Mouse (Mus musculus) gonadal fat pad, adult 2 months (tissue): ENCODE data around the gene Spint1. TPM values are rescaled to one million over a fixed set of nuclear protein-coding genes. Genes with fewer than 3 reads are reported as not detected.

ENCODE experiments used
- DNase-seq: peaks from one replicate; pipeline ENCODE4 v3.0.0-alpha.2; 2012; ENCODE audit warnings: low read depth
- polyA plus RNA-seq: library from polyadenylated mRNA; depleted of rRNA; stranded (reverse); fragments of >200 nt; gene quantifications from 2 replicates; pipeline ENCODE4 v1.2.3, GENCODE M21; 2012; rRNA removed

Spint1 gene
- polyA plus RNA-seq, 1 experiment, result 38.8 TPM

- no peak for DNase-seq
These were observed 56.1 kb downstream of the Spint1 start for GRCm38 (mm10) chr2:119293311-119293710.

DNA sequence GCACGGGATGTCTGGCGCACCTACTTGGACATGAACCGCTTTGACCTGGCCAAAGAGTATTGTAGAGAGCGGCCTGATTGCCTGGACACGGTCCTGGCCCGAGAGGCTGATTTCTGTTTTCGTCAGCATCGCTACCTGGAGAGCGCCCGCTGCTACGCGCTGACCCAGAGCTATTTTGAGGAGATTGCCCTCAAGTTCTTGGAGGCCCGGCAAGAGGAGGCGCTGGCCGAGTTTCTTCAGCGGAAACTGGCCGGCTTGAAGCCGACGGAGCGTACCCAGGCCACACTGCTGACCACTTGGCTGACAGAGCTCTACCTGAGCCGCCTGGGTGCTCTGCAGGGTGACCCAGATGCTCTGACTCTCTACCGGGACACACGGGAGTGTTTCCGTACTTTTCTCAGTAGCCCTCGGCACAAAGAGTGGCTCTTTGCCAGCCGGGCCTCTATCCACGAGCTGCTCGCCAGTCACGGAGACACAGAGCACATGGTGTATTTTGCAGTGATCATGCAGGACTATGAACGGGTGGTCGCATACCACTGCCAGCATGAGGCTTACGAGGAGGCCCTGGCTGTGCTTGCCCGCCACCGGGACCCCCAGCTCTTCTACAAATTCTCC is 56.7 kb downstream of the Spint1 start:
- no peak for DNase-seq

- no peak for DNase-seq
These were observed 57.2 kb downstream of the Spint1 start for GRCm38 (mm10) chr2:119294411-119294810.

- DNase-seq, result no peak
These were observed 59.6 kb downstream of the Spint1 start for GRCm38 (mm10) chr2:119296756-119297155.

DNA sequence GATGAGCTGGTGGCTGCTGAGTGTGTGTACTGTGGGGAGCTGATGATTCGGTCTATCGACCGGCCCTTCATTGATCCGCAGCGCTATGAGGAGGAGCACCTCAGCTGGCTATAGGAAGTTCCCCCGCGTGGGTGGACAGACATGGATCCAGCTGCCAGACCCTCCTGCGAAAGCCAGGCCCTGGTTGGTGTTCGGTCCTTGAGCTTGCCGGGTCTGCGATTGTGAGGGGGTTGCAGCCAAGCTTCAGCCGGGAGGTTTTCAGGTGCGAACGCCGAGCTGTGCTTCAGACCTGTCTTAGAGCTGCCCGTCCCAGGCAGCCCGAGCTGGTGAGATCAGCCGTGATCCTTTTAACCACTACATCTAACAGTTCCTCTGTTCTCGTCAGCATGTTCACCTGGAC is 60.3 kb downstream of the Spint1 start:
- DNase-seq, result no peak

DNA sequence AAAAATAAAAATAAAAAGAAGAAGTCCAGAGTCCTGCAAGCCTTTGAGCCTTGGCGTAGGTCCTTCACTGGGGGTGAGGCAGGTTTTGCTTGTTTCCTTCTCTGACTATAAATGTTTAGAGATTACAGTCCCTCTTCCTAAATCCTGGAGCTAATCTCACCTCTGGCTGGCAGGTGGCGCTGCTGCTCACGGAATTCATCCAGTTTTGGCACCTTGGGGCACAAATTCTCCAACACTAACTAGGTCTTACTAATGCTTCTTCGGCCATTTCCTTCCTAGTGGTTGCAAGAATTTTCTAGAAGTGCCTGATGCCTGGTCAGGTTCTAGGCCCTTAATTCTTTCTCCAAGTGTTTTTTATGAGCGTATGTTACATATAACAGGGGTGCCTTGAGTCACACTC is 61.2 kb downstream of the Spint1 start:
- no peak for DNase-seq

GRCm38 (mm10) chr2:119298839-119299238 is 61.7 kb downstream of the Spint1 start:
- DNase-seq, result no peak

Other genes with a start within 250 kb of the Spint1 start
- gene Ccdc32, start 208.0 kb upstream of the Spint1 start, polyA plus RNA-seq, result 7.4 and 10.3 TPM in 2 replicates
- gene Rpusd2, start 202.6 kb upstream of the Spint1 start, polyA plus RNA-seq, result 2.8 and 3.5 TPM in 2 replicates
- 0.10 and 0.27 TPM in 2 replicates for gene Knl1, start 190.2 kb upstream of the Spint1 start, polyA plus RNA-seq
- gene Rad51, start 124.6 kb upstream of the Spint1 start, polyA plus RNA-seq, result 2.1 and 2.6 TPM in 2 replicates
- 23.1 and 24.5 TPM in 2 replicates for gene Rmdn3, start 80.3 kb upstream of the Spint1 start, polyA plus RNA-seq
- gene Gchfr, start 69.6 kb upstream of the Spint1 start, polyA plus RNA-seq, result 15.6 and 55.8 TPM in 2 replicates
- 0.03 TPM in 1 of 2 replicates, not detected in the other for gene Gm14137, start 62.9 kb upstream of the Spint1 start, polyA plus RNA-seq
- gene Zfyve19, start 28.7 kb upstream of the Spint1 start, polyA plus RNA-seq, result 45.3 and 57.7 TPM in 2 replicates
- 6.7 and 8.9 TPM in 2 replicates for gene Dnajc17, start 28.6 kb upstream of the Spint1 start, polyA plus RNA-seq
- 1.2 and 1.7 TPM in 2 replicates for gene Ppp1r14d, start 7.5 kb upstream of the Spint1 start, polyA plus RNA-seq
- gene Rhov, start 33.9 kb downstream of the Spint1 start, polyA plus RNA-seq, result 0.27 and 0.57 TPM in 2 replicates
- gene Vps18, start 51.4 kb downstream of the Spint1 start, polyA plus RNA-seq, result 23.3 and 23.6 TPM in 2 replicates
- 24.4 and 24.5 TPM in 2 replicates for gene Dll4, start 88.4 kb downstream of the Spint1 start, polyA plus RNA-seq
- gene Chac1, start 113.9 kb downstream of the Spint1 start, polyA plus RNA-seq, result 9.2 and 10.3 TPM in 2 replicates
- gene Ino80, start 240.3 kb downstream of the Spint1 start, polyA plus RNA-seq, result 7.6 and 7.7 TPM in 2 replicates